ENCODE assay signal across 8 mouse cellular contexts in the genomic region with DNA sequence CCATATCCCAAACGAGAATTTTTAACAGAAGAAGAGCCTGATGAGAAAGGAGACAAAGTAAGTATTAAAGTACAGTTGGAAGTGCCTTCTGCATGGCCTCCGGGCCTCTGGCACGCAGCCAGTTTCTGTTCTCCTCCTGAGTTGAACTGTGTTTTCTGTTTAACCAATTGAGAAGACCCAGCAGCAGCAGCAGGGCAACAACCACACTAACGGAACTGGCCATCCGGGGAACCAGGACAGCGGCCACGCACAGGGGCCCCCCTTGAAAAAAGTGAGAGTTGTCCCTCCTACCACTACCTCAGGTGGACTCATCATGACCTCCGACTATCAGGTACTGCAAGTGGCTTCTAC.
DNase-seq lines count a peak whose midpoint lies in the region.

No protein-coding gene starts in this region.

- peak; percentile 34 for DNase-seq in cerebellum, adult 8-10 months
- DNase-seq in cerebellum, adult 11 months: no peak
- DNase-seq in lung, postnatal 10 days: peak; percentile 41
- no peak for DNase-seq in lung, postnatal 25 days (ENCODE audit: low spot score)
- DNase-seq in cerebellum, adult 9-10 months: peak; percentile 44
- DNase-seq in layer of hippocampus, adult 9-10 months (ENCODE audit: low spot score): peak; percentile 46
- DNase-seq in Muller cell, postnatal 12 days (ENCODE audit: inconsistent ontology term): no peak
- no peak for DNase-seq in urinary bladder, adult 18-20 months (ENCODE audit: low spot score in 2 of 2)

Comparison
In these comparisons a context has a peak if more than half of its experiments do, and no peak if none do; other contexts are left out.
1. DNase-seq: peak in cerebellum, adult 8-10 months (single experiment), lung, postnatal 10 days (single experiment), cerebellum, adult 9-10 months (single experiment) and layer of hippocampus, adult 9-10 months (single experiment); none in cerebellum, adult 11 months (single experiment), lung, postnatal 25 days (single experiment), Muller cell, postnatal 12 days (single experiment) and urinary bladder, adult 18-20 months (0 of 2).